Mouse (Mus musculus) embryo, embryonic 11 days (tissue): Measurements from ENCODE around the gene Rbfox3.

Source experiments
- DNase-seq: peaks from one replicate; pipeline ENCODE4 v3.0.0-alpha.2; 2015

Rbfox3 gene

DNA sequence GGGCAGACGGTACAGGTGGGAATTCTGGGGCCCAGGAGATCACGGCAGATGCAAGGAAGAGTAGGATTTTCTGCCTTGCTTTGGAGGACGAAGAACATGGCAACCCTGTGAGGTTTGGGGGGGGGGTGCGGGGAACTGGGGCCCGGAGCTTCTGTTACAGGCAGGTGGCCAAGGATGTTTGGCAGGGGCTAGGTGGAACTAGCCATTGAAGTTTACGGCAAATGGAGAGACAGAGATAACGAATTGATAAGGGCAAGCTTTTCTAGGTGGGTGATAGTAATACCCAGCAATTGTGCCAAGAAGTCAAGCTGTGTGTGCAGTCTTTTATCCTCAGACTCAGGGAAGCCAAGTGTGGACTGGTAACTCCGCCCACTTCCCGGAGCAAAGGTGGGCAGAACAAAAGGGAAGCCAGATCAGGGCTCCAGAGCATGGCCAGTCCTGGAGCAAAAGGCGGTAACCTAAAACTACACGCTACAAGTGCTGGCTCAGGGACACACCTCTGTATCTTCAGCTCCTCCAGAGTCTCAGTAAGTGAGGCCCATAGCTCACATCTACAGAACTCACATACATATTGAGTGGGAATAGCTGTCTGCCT lies 443.9 kb downstream of the Rbfox3 start:
- DNase-seq: no peak

DNA sequence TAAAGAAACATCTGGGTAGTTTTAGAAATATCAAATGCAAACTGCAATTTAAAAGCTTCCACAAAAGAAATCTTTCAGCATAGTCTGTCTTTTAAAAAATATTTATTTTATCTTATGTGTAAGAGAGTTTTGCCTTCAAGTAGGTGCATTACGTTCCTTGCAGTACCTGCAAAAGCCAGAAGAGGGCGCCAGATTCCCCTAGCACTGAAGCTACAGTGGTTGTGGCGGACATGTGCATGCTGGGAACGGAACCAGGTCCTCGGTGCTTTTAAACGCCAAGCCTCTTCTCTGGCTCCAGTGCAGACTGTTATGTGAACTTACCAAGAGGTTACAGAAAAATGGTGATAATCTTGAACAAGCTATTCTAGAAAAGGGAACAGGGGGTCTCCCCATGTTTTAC lies 451.1 kb downstream of the Rbfox3 start:
- DNase-seq: no peak

DNA sequence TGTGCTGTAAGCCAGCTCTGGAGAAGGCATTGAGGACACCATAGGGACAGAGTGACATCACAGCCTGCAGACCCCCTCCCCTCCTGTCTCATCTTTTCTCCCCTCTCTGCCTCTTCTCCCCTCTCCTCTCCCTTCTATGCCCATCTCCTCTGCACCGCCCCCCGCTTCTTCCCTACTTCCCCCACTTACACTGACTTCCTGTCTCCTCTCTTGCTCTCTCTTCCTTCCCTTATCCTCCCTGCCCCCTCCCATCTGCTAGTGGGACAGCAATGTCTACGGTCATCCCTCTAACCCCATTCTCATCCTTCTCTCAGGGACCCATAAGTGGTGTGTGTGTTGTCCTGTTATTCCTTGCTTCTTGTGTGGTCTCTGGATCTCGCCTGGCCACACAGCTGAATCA lies 451.9 kb downstream of the Rbfox3 start:
- DNase-seq: no peak

DNA sequence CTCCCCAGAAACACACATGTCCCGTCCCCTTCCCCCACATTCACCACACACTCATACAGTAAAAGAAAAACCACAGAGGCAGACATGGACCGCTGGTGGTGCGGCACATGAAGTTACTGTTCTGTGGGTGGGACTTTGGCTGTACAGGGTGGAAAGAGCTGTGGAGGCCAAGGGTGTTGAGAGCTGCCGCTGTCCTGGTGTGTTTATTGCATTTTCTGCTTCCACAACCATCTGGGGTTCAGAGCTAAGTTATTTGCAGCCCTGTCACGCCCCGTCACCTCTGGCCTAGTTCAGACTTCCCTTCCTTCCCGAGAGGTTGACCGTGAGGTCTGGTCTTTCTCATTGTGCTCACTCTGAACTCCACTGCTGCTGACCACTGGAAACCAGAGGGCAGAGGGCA lies 452.3 kb downstream of the Rbfox3 start:
- peak; percentile 42 for DNase-seq

DNA sequence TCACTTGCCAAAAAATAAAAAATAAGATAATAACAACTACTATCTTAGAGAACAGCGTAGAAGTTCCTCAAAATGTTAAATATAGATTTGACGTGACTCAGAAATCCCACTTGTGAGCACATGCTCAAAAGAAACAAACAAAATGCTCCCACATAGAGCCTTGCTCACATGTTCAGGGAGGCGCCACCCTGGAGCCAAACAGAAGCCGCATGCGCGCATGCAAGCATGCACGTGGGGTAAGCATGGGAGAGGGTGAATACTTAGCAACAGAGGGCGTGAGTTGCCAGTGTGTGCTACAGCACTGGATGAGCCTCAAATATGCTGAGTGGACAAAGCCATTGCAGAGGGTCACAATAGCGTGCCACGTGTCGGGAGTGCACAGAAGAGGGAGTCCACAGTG lies 454.5 kb downstream of the Rbfox3 start:
- DNase-seq: no peak

DNA sequence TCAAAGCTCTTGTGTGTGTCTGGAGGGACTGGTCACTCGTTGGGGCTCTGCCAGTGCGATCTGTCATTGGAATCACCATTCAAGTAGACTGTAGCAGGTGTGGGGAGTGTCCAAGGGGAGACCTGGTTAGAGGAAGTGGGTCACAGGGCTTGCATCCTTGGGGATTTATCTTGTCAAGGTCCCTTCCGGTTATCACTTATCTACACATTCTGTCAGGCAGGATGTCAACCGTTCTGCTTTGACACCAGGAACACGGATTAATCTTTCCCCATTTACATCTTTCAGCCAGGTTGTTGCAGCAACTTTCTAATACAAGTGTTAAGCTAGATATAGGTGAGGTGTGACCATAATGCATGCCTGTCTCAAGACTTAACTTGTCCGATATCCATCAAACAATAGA lies 455.6 kb downstream of the Rbfox3 start:
- no peak for DNase-seq

DNA sequence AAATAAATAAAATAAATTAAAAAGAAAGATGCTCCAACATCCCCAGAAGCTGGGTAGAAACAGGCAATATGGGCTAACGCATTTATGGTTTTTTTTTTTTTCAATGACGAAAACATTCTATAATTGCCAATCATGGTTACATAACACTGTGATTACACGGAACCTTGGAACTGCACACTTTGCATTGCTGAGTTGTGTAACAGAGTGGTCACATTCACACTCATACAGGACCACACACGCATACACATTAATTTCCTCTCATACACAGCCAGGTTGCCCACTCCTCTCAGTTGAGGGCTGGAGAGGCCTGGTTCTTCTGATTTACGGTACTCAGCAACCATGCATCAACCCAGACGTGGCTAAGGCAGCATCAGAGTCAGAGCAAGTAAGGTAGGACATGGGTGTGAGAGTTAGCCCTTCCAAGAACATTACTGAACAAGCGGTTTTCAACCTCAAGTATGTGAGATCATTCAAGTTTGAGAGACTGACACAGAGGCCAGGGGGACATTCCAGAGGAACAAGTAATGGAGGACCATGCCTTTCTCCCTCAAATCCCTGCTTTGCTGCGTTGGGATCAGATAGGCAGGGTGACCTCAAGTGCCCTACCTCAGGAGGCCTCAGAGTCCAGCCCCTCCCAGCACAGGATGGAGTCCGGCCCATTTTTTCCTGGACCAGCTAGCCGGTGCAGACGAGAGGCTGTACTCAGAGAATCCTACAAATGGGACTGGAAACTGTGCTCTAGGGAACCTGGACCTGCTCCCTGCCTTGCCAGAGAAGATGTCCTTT lies 457.3 kb downstream of the Rbfox3 start:
- no peak for DNase-seq

DNA sequence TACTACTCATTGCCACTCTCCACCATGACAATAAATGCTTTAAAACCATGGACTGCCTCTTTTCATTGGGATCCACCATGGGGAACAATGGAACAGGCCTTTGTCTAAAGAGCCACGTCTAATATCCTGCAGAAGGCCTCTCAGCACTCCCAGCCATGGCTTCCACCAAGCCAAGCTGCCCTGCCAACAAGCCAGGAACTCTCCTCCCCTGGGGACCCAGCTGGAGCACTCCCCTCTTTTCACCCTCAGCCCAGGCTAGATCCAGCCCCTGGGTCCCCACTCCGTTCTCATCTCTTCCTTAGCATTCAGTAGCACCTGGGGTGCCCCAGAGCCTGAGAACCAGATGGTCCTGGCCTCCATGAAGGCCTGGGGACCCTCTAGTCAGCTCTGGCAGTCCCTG lies 458.4 kb downstream of the Rbfox3 start:
- no peak for DNase-seq

DNA sequence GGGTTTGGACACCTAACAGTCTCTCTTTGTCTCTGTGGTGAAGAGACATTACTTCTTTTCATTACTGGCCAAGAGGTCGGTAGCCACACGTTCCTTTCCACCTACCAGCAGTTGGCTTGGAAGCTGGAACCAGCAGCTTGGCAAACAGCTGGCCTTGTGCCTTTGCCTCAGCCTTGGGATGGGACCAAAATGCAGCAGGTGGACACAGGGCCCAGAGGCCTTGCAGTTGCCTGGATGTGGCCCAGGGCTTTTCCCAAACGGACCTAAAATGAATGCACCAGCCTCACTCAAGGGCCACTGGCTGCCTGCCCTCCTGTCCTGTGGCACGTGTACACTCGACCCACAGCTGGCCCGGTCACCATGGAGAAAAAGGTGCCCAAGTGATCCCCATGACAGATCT lies 460.2 kb downstream of the Rbfox3 start:
- no peak for DNase-seq

DNA sequence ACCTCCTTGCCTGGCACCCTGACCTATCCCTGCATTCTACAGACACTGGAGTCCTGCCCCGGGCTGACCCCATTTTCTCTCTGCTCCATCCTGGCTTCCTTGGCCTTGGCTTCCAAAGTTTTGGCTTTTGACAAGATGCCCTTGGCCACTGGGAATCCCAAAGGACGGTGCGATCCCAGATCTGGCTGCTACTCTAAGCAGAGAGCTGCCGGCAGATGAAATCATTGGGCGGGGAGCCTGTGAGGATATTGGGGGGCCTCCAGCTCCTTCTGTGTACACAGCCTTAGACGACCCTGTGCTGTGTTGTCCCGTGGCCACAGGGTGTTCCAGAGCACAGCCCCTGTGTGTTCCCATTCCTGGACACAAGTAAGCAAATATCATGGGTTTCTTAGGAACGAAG lies 463.0 kb downstream of the Rbfox3 start:
- DNase-seq: no peak

DNA sequence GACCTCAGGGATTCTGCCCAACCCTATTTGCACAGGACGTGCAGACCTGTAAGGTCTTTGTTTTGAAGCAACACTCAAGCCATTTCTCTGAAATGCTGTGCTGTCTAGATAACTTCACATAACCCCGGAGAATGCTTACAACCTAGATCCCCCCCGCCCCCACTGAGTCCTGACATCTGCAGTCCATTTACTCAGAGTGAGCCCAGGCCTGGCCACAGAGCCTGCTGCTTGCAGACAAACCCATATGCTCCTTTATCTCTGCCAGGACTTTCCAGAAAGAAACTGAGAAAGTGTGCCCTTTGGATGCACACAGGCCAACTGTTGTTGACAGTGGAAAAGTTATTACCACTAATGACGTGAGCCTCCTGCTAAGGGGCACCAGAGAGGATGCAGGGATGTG lies 464.1 kb downstream of the Rbfox3 start:
- DNase-seq: no peak

DNA sequence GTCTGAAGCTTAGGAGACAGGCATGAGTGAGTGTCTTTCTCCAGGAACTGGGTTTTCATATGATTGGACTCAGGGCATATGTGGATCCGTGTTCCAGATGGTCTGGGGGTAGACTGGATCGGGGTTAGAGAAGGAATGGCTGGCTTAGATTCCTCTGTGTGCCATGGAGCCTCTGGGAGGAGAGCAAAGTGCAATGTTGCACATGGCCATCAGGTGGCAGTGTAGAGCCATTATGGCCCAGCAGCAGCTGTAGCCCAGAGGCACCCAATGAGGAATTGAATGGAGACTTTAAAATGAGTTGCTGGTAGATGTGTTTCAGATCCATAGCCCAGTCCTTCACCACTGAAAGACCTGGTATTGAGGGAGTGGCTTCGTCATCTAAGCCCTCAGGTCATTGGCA lies 465.6 kb downstream of the Rbfox3 start:
- DNase-seq: peak; percentile 79

DNA sequence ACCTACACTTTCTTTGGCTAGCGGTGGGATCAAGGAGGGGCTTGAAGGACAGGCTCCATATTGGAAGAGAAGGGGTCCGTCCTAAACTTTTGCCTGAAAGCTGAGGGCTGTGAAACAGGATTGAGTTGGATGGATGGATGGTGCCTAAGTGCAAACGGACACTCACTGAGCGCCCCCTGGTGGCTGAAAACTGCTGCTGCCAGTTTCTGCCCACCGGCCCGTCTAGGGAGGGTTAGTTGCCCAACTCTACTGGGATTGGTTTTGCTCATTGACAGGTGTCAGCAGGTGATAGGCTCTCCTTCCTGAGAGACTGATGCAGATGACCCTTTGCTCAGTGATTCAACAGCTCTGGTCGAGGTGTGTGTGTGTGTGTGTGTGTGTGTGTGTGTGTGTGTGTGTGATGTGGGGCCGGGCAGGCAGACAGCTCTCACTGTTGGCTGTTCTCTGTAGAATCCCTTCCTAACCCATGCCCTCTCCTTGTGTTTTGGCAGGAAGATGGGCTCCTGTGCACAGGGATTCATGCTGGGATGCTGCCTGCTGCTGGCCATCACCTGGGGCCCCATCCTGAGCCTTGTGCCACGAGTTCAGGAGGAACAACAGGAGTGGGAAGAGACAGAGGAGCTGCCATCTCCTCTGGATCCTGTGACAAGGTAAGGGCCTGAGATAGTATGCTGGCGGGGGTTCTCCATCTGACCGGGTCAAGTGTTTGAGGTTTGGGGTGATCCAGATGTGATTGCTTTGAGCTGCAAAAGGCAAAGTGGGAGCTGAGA lies 468.0 kb downstream of the Rbfox3 start:
- DNase-seq: peak; percentile 87

DNA sequence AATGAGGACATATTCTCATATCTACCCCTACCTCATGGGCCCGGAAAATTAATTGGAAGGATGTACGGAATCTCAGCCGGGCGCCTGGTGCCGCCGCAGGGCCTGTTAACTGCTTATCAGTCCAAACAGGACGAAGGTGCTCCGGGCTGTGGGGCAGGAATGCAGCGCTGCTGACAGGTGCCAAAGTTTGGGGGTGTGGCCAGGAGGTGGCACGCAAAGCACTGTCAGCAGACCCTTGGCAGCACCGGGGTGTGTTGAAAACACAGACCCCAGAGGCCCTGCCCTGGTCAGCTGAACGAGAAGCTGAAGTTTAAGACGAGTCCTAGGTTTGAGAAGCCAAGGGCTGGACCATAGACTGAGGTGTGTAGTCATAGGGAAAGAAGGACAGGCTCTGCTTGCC lies 468.7 kb downstream of the Rbfox3 start:
- no peak for DNase-seq
